Mouse (Mus musculus) lung, adult 2 months (tissue): ENCODE data around the gene Tm2d3. TPM values are rescaled to one million over a fixed set of nuclear protein-coding genes. Genes with fewer than 3 reads are reported as not detected.

Experiments
- DNase-seq: peaks from one replicate; pipeline ENCODE4 v3.0.0; 2022
- H3K4me1 ChIP-seq: fragments of 200-500 bp; 2 replicates; pipeline ENCODE4 v1.6.1; 2011; ENCODE audit warnings: low read length; ENCODE audit not compliant: control insufficient read depth, insufficient read depth
- H3K4me3 ChIP-seq: fragments of 200-500 bp; replicated peaks from 2 replicates; pipeline ENCODE3; 2011; ENCODE audit warnings: low read depth, mild to moderate bottlenecking, control low read depth, low read length; ENCODE audit errors: extremely low read depth
- CTCF ChIP-seq: fragments of 200-500 bp; IDR thresholded peaks from 2 replicates; pipeline ENCODE4 v1.5.1; 2011; ENCODE audit warnings: mild to moderate bottlenecking, low read length, control low read depth; ENCODE audit not compliant: insufficient read depth
- POLR2A ChIP-seq: fragments of 200-500 bp; IDR thresholded peaks from 2 replicates; pipeline ENCODE4 v1.6.1; 2011; ENCODE audit warnings: low read depth, mild to moderate bottlenecking, control low read depth, low read length, borderline replicate concordance; ENCODE audit errors: extremely low read depth
- WGBS: fragments of 180-500 bp; shearing (Covaris S2); methylation state at CpG from one replicate; pipeline ENCODE4 v1.1.7; 2018; 5-methylcytosine and 5-hydroxymethylcytosine counted together
- polyA plus RNA-seq: library from polyadenylated mRNA; depleted of rRNA; stranded (reverse); fragments of >200 nt; gene quantifications from 2 replicates; pipeline ENCODE4 v1.2.3, GENCODE M21; 2012; rRNA removed

The Tm2d3 gene
- polyA plus RNA-seq: 85.5 and 92.1 TPM in 2 replicates

- 86% methylated on average over 7 of the region's 7 CpGs for WGBS
- H3K4me1 ChIP-seq: peaks cover 6% of the 10 kb centered on the region
- no peak for DNase-seq
- H3K4me3 ChIP-seq: no peak within 1 kb of the TSS
- TF ChIP-seq CTCF (no peak), POLR2A (no peak)
Measured at GRCm38 (mm10) chr7:65690869-65691268, at the start of gene Tm2d3. Tm2d3 (plus strand) TSS chr7:65691169.

GRCm38 (mm10) chr7:65642371-65643304 lies 48.3 kb upstream of the Tm2d3 start:
- TF ChIP-seq POLR2A: no peak
- peak; percentile 8; the same call in 1 of the 2 replicates for TF ChIP-seq CTCF
- no peak overlapping the region for H3K4me3 ChIP-seq
- 69% methylated on average over 6 of the region's 6 CpGs for WGBS
- no peak for DNase-seq
- peaks cover 3% of the 10 kb centered on the region; the same call in 1 of the 2 replicates for H3K4me1 ChIP-seq

GRCm38 (mm10) chr7:65643861-65644421 lies 47.0 kb upstream of the Tm2d3 start:
- TF ChIP-seq POLR2A (no peak), CTCF (no peak)
- peak; percentile 36 for DNase-seq
- H3K4me1 ChIP-seq: peaks cover 3% of the 10 kb centered on the region; the same call in 1 of the 2 replicates
- peak overlapping the region; percentile 2 for H3K4me3 ChIP-seq
- 22% methylated on average over 6 of the region's 6 CpGs for WGBS

GRCm38 (mm10) chr7:65644643-65645351 lies 46.2 kb upstream of the Tm2d3 start, which contains the start of gene Tarsl2:
Tarsl2 (plus strand) TSS chr7:65644898.
- Histone ChIP-seq H3K4me1 (peaks cover 3% of the 10 kb centered on the region; the same call in 1 of the 2 replicates), H3K4me3 (peak within 1 kb of the TSS; percentile 3)
- peak; percentile 92 for DNase-seq
- TF ChIP-seq POLR2A (no peak), CTCF (no peak)
- 1% methylated on average over 64 of the region's 64 CpGs for WGBS

- 91% methylated on average over 8 of the region's 8 CpGs for WGBS
- peaks cover 3% of the 10 kb centered on the region; the same call in 1 of the 2 replicates for H3K4me1 ChIP-seq
- no peak for TF ChIP-seq POLR2A
- no peak overlapping the region for H3K4me3 ChIP-seq
- DNase-seq: no peak
Measured at GRCm38 (mm10) chr7:65645996-65646395, 45.0 kb upstream of the Tm2d3 start.

- no peaks in the 10 kb centered on the region for H3K4me1 ChIP-seq
- no peak for DNase-seq
- TF ChIP-seq POLR2A: no peak
- TF ChIP-seq CTCF: no peak
- no peak overlapping the region for H3K4me3 ChIP-seq
- 84% methylated on average over 4 of the region's 4 CpGs for WGBS
Measured at GRCm38 (mm10) chr7:65650662-65651061, 40.3 kb upstream of the Tm2d3 start.

- TF ChIP-seq CTCF (no peak), POLR2A (no peak)
- no peak for DNase-seq
- 92% methylated on average over 2 of the region's 2 CpGs for WGBS
Measured at GRCm38 (mm10) chr7:65657490-65658120, 33.4 kb upstream of the Tm2d3 start.

GRCm38 (mm10) chr7:65663225-65663790 lies 27.7 kb upstream of the Tm2d3 start:
- no peak overlapping the region for H3K4me3 ChIP-seq
- no peak for TF ChIP-seq POLR2A
- TF ChIP-seq CTCF: no peak
- H3K4me1 ChIP-seq: no peaks in the 10 kb centered on the region
- no peak for DNase-seq
- WGBS: 78% methylated on average over 11 of the region's 11 CpGs

More at GRCm38 (mm10) chr7:65657490-65658120, 33.4 kb upstream of the Tm2d3 start:
- H3K4me1 ChIP-seq: no peaks in the 10 kb centered on the region
- no peak overlapping the region for H3K4me3 ChIP-seq

- TF ChIP-seq POLR2A (no peak), CTCF (no peak)
- Histone ChIP-seq H3K4me1 (no peaks in the 10 kb centered on the region), H3K4me3 (no peak overlapping the region)
- 47% methylated on average over 14 of the region's 14 CpGs for WGBS
- no peak for DNase-seq
Measured at GRCm38 (mm10) chr7:65663886-65664285, 27.1 kb upstream of the Tm2d3 start.
